Mouse (Mus musculus): ENCODE results near the gene Cpeb4. TPM values are rescaled to one million over a fixed set of nuclear protein-coding genes. Genes with fewer than 3 reads are reported as not detected.
A peak's percentile ranks its signal among the peaks of the same experiment; 100 is the strongest.
"Not testable (repeated sequence)": the region's sequence is repeated elsewhere in the genome, so short reads cannot be mapped to it uniquely, and the experiment has no call there.

Cpeb4 gene
- polyA plus RNA-seq, 1 experiment from 2014 or later: 8.4 TPM

GRCm38 (mm10) chr11:31963993-31964392, 92.0 kb downstream of the Cpeb4 start:
- DNase-seq (ENCODE audit: low spot score) (no peak), ATAC-seq (ENCODE audit: low read depth) (no peak)
- Histone ChIP-seq H3K4me1 (ENCODE audit: control insufficient read depth, insufficient read depth, low read length) (no peaks in the 10 kb centered on the region), H3K4me3 (ENCODE audit: low read depth, low read length) (no peak overlapping the region), H3K27ac (replicated peaks; ENCODE audit: low read depth, low read length) (no peak overlapping the region), H3K9me3 (ENCODE audit: control insufficient read depth, low read length) (no peaks in the 10 kb centered on the region), H3K36me3 (ENCODE audit: control insufficient read depth, insufficient read depth, low read length) (no peaks in the 10 kb centered on the region), H3K27me3 (replicated peaks; ENCODE audit: control insufficient read depth, insufficient read depth, low read length) (no peaks in the 10 kb centered on the region), H3K4me2 (ENCODE audit: low read depth, low read length) (no peak overlapping the region), H3K9ac (ENCODE audit: low read depth, low read length) (no peak overlapping the region)
- 100% methylated on average over 1 of the region's 1 CpGs for WGBS

DNA sequence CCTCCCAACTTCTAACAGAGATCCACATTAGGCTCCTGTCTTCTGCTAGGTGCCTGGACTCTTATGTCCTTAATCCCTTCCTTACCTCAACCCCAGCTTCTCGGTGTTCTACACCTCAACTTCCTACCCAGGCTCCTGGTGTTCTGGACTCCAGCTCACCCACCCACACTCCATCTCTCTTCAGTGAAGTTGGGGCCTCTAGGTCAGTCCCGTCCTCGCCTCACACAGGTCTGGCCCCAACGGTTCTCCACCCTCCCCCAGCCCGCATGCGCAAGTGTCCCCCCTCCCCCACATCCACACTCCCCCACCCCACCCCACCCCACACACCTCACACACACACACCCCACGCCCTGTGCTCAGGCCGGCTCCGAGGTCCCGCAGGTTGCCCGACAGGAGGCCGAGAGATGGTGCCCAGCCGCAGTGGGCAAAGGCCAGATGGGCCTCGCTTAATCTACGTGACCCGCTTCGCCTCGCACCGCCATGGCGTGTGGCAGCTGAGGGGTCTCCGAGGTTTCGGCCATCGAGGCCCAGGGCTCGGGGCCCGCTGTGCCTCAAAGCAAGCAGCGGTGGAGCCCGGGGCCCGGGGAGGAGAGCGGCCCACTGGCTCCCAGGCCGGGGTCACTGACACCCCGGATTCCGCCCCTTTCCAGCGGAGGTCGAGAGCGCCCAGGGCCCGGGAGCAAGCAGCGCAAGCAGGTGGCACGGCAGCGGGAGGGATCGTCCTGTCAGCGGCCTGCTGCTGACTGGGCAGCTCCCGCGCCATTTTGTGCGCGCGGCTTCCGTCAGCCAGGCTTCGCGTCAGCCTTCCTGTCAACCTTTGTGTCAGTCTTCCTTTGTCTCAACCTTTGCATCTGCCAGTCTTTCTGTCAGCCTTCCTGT, 93.5 kb downstream of the Cpeb4 start, which contains the start of gene 4930524B15Rik:
TSS of gene 4930524B15Rik (plus strand) at position 337 of the 879 bp plus-strand sequence.
- 49% methylated on average over 42 of the region's 49 CpGs for WGBS
- ATAC-seq (ENCODE audit: low read depth) (no peak), DNase-seq (ENCODE audit: low spot score) (peak; percentile 27)
- Histone ChIP-seq H3K4me3 (ENCODE audit: low read depth, low read length) (peak within 1 kb of the TSS; percentile 28), H3K4me2 (ENCODE audit: low read depth, low read length) (peak within 1 kb of the TSS; percentile 60), H3K27ac (replicated peaks; ENCODE audit: low read depth, low read length) (no peak within 1 kb of the TSS), H3K27me3 (replicated peaks; ENCODE audit: control insufficient read depth, insufficient read depth, low read length) (no peaks in the 10 kb centered on the region), H3K4me1 (ENCODE audit: control insufficient read depth, insufficient read depth, low read length) (no peaks in the 10 kb centered on the region), H3K9me3 (ENCODE audit: control insufficient read depth, low read length) (no peaks in the 10 kb centered on the region), H3K36me3 (ENCODE audit: control insufficient read depth, insufficient read depth, low read length) (no peaks in the 10 kb centered on the region), H3K9ac (ENCODE audit: low read depth, low read length) (peak within 1 kb of the TSS; percentile 58)

- Histone ChIP-seq H3K4me1 (ENCODE audit: control insufficient read depth, insufficient read depth, low read length) (no peaks in the 10 kb centered on the region), H3K4me3 (ENCODE audit: low read depth, low read length) (no peak overlapping the region), H3K27ac (replicated peaks; ENCODE audit: low read depth, low read length) (no peak overlapping the region), H3K36me3 (ENCODE audit: control insufficient read depth, insufficient read depth, low read length) (no peaks in the 10 kb centered on the region), H3K9ac (ENCODE audit: low read depth, low read length) (no peak overlapping the region), H3K4me2 (ENCODE audit: low read depth, low read length) (no peak overlapping the region), H3K9me3 (ENCODE audit: control insufficient read depth, low read length) (no peaks in the 10 kb centered on the region), H3K27me3 (replicated peaks; ENCODE audit: control insufficient read depth, insufficient read depth, low read length) (no peaks in the 10 kb centered on the region)
- ATAC-seq (ENCODE audit: low read depth): no peak
- DNase-seq (ENCODE audit: low spot score): no peak
- 78% methylated on average over 4 of the region's 4 CpGs for WGBS
These were observed 102.1 kb downstream of the Cpeb4 start for GRCm38 (mm10) chr11:31974132-31974531.

DNA sequence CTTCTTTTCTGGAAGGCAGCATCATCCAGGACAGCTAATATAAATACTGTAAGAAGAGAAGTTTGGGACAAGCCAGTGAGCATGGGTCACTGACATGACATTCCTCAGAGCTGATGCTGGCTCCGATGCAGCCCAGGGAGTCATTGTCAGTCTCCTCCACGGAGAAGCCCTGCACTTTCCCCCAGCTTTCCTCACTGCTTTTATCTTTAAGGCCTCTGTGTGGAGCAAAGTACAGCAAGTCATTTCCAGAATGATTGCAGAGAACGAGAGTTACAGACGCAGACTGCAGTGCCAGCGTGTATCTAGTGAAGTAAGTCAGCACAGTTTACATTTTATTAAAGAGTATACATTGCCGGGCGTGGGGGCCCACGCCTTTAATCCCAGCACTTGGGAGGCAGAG, 102.8 kb downstream of the Cpeb4 start:
- H3K9ac ChIP-seq (ENCODE audit: low read depth, low read length): no peak overlapping the region
- H3K27ac ChIP-seq (replicated peaks; ENCODE audit: low read depth, low read length): no peak overlapping the region
- H3K4me1 ChIP-seq (ENCODE audit: control insufficient read depth, insufficient read depth, low read length): no peaks in the 10 kb centered on the region
- no peak overlapping the region for H3K4me3 ChIP-seq (ENCODE audit: low read depth, low read length)
- no peaks in the 10 kb centered on the region for H3K27me3 ChIP-seq (replicated peaks; ENCODE audit: control insufficient read depth, insufficient read depth, low read length)
- no peak overlapping the region for H3K4me2 ChIP-seq (ENCODE audit: low read depth, low read length)
- 49% methylated on average over 8 of the region's 8 CpGs for WGBS
- ATAC-seq (ENCODE audit: low read depth) (no peak), DNase-seq (ENCODE audit: low spot score) (no peak)
- H3K36me3 ChIP-seq (ENCODE audit: control insufficient read depth, insufficient read depth, low read length): no peaks in the 10 kb centered on the region
- H3K9me3 ChIP-seq (ENCODE audit: control insufficient read depth, low read length): no peaks in the 10 kb centered on the region; the same call in 1 of the 2 replicates

DNA sequence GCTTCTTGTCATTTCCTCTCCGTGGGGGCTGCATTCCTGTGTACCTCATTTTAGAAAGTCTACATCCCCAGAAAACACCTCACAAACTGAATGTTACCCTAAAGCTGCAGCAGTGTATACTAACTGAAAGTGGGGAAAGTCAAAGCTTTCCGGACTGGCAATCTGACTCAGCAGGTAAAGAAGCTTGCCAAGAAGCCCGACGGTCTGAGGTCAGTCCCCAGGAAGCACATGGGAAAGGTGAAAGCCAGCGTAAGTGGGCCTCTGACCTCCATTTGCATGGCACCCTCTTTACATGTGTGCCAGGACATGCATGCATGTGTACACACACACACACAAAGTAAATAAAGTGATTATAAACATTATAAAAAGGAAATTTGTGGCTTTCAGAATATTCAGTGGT, 103.7 kb downstream of the Cpeb4 start:
- WGBS: 77% methylated on average over 5 of the region's 5 CpGs
- Histone ChIP-seq H3K27ac (replicated peaks; ENCODE audit: low read depth, low read length) (no peak overlapping the region), H3K36me3 (ENCODE audit: control insufficient read depth, insufficient read depth, low read length) (no peaks in the 10 kb centered on the region), H3K4me3 (ENCODE audit: low read depth, low read length) (no peak overlapping the region), H3K9me3 (ENCODE audit: control insufficient read depth, low read length) (no peaks in the 10 kb centered on the region; the same call in 1 of the 2 replicates), H3K4me1 (ENCODE audit: control insufficient read depth, insufficient read depth, low read length) (no peaks in the 10 kb centered on the region), H3K4me2 (ENCODE audit: low read depth, low read length) (no peak overlapping the region), H3K27me3 (replicated peaks; ENCODE audit: control insufficient read depth, insufficient read depth, low read length) (no peaks in the 10 kb centered on the region), H3K9ac (ENCODE audit: low read depth, low read length) (no peak overlapping the region)
- no peak for ATAC-seq (ENCODE audit: low read depth)
- DNase-seq (ENCODE audit: low spot score): no peak

DNA sequence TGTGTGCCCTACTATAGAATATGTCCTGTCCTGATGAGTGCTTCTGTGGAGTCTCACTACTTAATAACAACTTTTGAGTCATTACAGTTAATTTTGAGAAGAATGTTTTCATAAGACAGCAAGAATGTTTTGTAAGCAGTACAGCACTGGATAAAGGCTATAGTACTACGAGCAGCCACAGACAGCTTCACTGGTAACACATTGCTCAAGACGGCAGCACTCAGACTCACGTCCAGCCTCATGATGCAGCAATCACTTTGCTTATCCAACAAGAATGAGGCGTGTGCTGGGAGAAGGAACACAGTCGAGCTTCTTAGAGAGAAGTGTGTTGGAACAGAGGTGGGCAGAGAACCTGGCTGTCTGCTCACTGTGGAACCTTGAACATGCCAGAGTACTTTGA, 104.1 kb downstream of the Cpeb4 start:
- Histone ChIP-seq H3K4me1 (ENCODE audit: control insufficient read depth, insufficient read depth, low read length) (no peaks in the 10 kb centered on the region), H3K9me3 (ENCODE audit: control insufficient read depth, low read length) (no peaks in the 10 kb centered on the region; the same call in 1 of the 2 replicates), H3K4me2 (ENCODE audit: low read depth, low read length) (no peak overlapping the region), H3K9ac (ENCODE audit: low read depth, low read length) (no peak overlapping the region), H3K27ac (replicated peaks; ENCODE audit: low read depth, low read length) (no peak overlapping the region), H3K36me3 (ENCODE audit: control insufficient read depth, insufficient read depth, low read length) (no peaks in the 10 kb centered on the region), H3K27me3 (replicated peaks; ENCODE audit: control insufficient read depth, insufficient read depth, low read length) (no peaks in the 10 kb centered on the region), H3K4me3 (ENCODE audit: low read depth, low read length) (no peak overlapping the region)
- ATAC-seq (ENCODE audit: low read depth): no peak
- DNase-seq (ENCODE audit: low spot score): no peak
- 70% methylated on average over 5 of the region's 5 CpGs for WGBS

DNA sequence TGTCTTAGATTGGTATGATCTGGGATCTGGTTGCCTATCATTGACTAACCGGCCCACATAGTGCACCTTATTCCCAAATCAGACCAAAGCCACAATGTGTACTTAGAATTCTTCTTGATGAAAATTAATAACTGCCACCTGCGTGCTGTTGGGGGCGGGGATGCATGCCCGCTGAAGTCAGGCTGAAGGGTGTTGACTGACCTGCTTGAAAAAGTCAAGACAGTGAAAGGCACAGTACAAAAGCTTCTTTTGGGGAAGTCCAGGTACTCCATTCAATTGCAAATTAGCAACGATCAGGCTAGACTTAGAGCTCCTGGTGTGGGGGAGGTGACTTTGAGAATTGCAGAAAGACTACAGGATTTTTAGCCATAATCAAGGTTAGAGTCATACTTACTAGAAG, 108.1 kb downstream of the Cpeb4 start:
- not testable (repeated sequence) for H3K4me3 ChIP-seq (ENCODE audit: low read depth, low read length); H3K9ac ChIP-seq (ENCODE audit: low read depth, low read length); H3K27me3 ChIP-seq (replicated peaks; ENCODE audit: control insufficient read depth, insufficient read depth, low read length); H3K36me3 ChIP-seq (ENCODE audit: control insufficient read depth, insufficient read depth, low read length); DNase-seq (ENCODE audit: low spot score); H3K4me1 ChIP-seq (ENCODE audit: control insufficient read depth, insufficient read depth, low read length); H3K4me2 ChIP-seq (ENCODE audit: low read depth, low read length); H3K27ac ChIP-seq (replicated peaks; ENCODE audit: low read depth, low read length); H3K9me3 ChIP-seq (ENCODE audit: control insufficient read depth, low read length); ATAC-seq (ENCODE audit: low read depth)
- WGBS: 93% methylated on average over 5 of the region's 5 CpGs

DNA sequence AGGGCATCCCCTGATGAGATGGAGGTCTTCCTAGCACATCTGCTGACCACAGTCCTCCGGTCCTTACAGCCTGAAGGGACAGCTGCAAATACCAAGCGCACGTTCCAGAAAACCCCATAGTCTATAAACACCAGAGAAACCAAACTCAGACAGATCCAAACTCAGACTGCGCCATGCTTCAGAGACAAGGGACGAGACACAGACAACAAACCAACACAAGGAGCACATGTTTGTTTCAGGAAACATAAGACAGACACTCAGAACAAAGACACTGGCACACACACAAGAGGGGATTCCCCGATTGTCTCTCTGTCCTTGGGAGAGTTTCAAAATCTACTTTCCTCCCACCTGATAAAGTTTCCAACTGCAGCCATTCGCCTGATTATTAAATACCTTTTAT, 109.8 kb downstream of the Cpeb4 start:
- ATAC-seq (ENCODE audit: low read depth): no peak
- Histone ChIP-seq H3K36me3 (ENCODE audit: control insufficient read depth, insufficient read depth, low read length) (no peaks in the 10 kb centered on the region), H3K27ac (replicated peaks; ENCODE audit: low read depth, low read length) (no peak overlapping the region), H3K9ac (ENCODE audit: low read depth, low read length) (no peak overlapping the region), H3K9me3 (ENCODE audit: control insufficient read depth, low read length) (no peaks in the 10 kb centered on the region; the same call in 1 of the 2 replicates), H3K27me3 (replicated peaks; ENCODE audit: control insufficient read depth, insufficient read depth, low read length) (no peaks in the 10 kb centered on the region), H3K4me1 (ENCODE audit: control insufficient read depth, insufficient read depth, low read length) (no peaks in the 10 kb centered on the region), H3K4me2 (ENCODE audit: low read depth, low read length) (no peak overlapping the region), H3K4me3 (ENCODE audit: low read depth, low read length) (no peak overlapping the region)
- WGBS: 81% methylated on average over 7 of the region's 7 CpGs
- no peak for DNase-seq (ENCODE audit: low spot score)
